Comparison of ENCODE assay signal across 10 mouse cellular contexts in the genomic region with DNA sequence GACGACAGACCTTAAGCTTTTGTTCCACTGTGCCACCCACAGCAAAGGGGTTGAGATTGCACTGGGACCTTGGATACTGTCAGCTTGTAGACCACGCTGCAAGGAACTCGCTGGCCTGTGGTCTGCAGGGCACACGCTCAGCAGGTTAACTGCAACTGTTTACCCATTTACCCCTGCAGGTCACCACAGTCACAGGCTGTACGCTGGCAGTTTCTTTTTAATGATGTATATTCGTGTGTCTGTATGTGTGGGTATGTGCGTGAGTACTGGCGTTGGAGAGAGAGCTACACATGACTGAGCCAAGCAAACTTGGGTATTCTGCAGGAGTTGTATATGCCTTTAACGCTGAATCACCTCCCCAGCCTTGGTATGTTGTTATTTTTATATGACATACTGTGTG. TPM values are rescaled to one million over a fixed set of nuclear protein-coding genes. Genes with fewer than 3 reads are reported as not detected.
A peak's percentile ranks its signal among the peaks of the same experiment; 100 is the strongest.
DNase-seq lines count a peak whose midpoint lies in the region; ATAC-seq lines count a peak whose summit lies in the region.
"Had no signal": no experiment of that assay in that cellular context is flagged by ENCODE, and none has a peak within 500 bp of the region (broad histone marks: within the 10 kb centered on the region; RNA-seq: fewer than 3 reads in every experiment).

No protein-coding gene starts in this region.

- no peak overlapping the region for H3K4me2 ChIP-seq in hindbrain, embryonic 14.5 days (replicated peaks)
- no peak overlapping the region; the same call in 1 of the 2 replicates for H3K4me2 ChIP-seq in liver, embryonic 16.5 days (ENCODE audit: low read depth, low read length)

- no peaks in the 10 kb centered on the region for H3K27me3 ChIP-seq in hindbrain, embryonic 10.5 days (ENCODE audit: insufficient read depth, poor library complexity, severe bottlenecking)
- no peaks in the 10 kb centered on the region for H3K27me3 ChIP-seq in hindbrain, embryonic 14.5 days (ENCODE audit: control insufficient read depth, insufficient read depth, low read length)
- H3K27me3 ChIP-seq in megakaryocyte, embryonic 14.5 days (replicated peaks), result no peaks in the 10 kb centered on the region
- no peaks in the 10 kb centered on the region for H3K27me3 ChIP-seq in liver, embryonic 16.5 days (ENCODE audit: control insufficient read depth, insufficient read depth, low read depth, low read length)

- peaks cover 89% of the 10 kb centered on the region for H3K4me1 ChIP-seq in hindbrain, embryonic 10.5 days (replicated peaks)
- H3K4me1 ChIP-seq in hindbrain, embryonic 14.5 days (replicated peaks; ENCODE audit: control insufficient read depth, insufficient read depth, low read length), result peaks cover 61% of the 10 kb centered on the region
- peaks cover 100% of the 10 kb centered on the region for H3K4me1 ChIP-seq in megakaryocyte, embryonic 14.5 days
- H3K4me1 ChIP-seq in liver, embryonic 16.5 days (ENCODE audit: control insufficient read depth, low read depth, low read length), result peaks cover 88% of the 10 kb centered on the region

- H3K36me3 ChIP-seq in hindbrain, embryonic 10.5 days, result peaks cover 31% of the 10 kb centered on the region
- H3K36me3 ChIP-seq in hindbrain, embryonic 14.5 days (replicated peaks; ENCODE audit: control insufficient read depth, insufficient read depth), result no peaks in the 10 kb centered on the region
- peaks cover 78% of the 10 kb centered on the region for H3K36me3 ChIP-seq in megakaryocyte, embryonic 14.5 days (replicated peaks; ENCODE audit: low read length)
- 0 out of 2 replicates have a peak, but pooled peaks cover 2% of the 10 kb centered on the region for H3K36me3 ChIP-seq in liver, embryonic 16.5 days (ENCODE audit: control insufficient read depth, insufficient read depth)

- ATAC-seq in hindbrain, embryonic 14.5 days (ENCODE audit: low FRiP score), result no peak
- no peak for ATAC-seq in megakaryocyte, adult 5-6 weeks (ENCODE audit: poor library complexity, severe bottlenecking)
- no peak for ATAC-seq in liver, embryonic 16.5 days (ENCODE audit: low read depth)

- no peaks in the 10 kb centered on the region for H3K9me3 ChIP-seq in hindbrain, embryonic 10.5 days
- H3K9me3 ChIP-seq in hindbrain, embryonic 14.5 days (ENCODE audit: control insufficient read depth, low read length), result no peaks in the 10 kb centered on the region
- no peaks in the 10 kb centered on the region for H3K9me3 ChIP-seq in megakaryocyte, embryonic 14.5 days
- H3K9me3 ChIP-seq in liver, embryonic 16.5 days (replicated peaks; ENCODE audit: control insufficient read depth, low read length), result no peaks in the 10 kb centered on the region

- 0 out of 2 replicates have a peak overlapping the region, but pooled peaks have one; percentile 12 for H3K27ac ChIP-seq in hindbrain, embryonic 10.5 days
- H3K27ac ChIP-seq in hindbrain, embryonic 14.5 days, result no peak overlapping the region
- peak overlapping the region; percentile 1; the same call in 1 of the 2 replicates for H3K27ac ChIP-seq in liver, embryonic 16.5 days (ENCODE audit: low read length)

- DNase-seq in cerebellum, adult 11 months, result peak; percentile 5
- DNase-seq in cerebellum, adult 11-12 months, result no peak
- DNase-seq in hindbrain, embryonic 10.5 days (ENCODE audit: low spot score), result no peak
- no peak for DNase-seq in hindbrain, embryonic 14.5 days (ENCODE audit: low spot score)
- no peak for DNase-seq in cerebellum, postnatal 4 days (ENCODE audit: low spot score in 2 of 2)
- DNase-seq: gastrocnemius, postnatal 14 days had no signal

- WGBS in hindbrain, embryonic 10.5 days, result 81% methylated on average over 9 of the region's 9 CpGs
- WGBS in hindbrain, embryonic 14.5 days, result 81% methylated on average over 9 of the region's 9 CpGs
- 37% methylated on average over 9 of the region's 9 CpGs for WGBS in liver, embryonic 16.5 days (ENCODE audit: insufficient replicate concordance)

- no peak overlapping the region for H3K4me3 ChIP-seq in hindbrain, embryonic 10.5 days
- H3K4me3 ChIP-seq in hindbrain, embryonic 14.5 days (replicated peaks; ENCODE audit: low read length), result no peak overlapping the region
- H3K4me3 ChIP-seq in megakaryocyte, embryonic 14.5 days (replicated peaks), result peak overlapping the region; percentile 89
- H3K4me3 ChIP-seq in liver, embryonic 16.5 days (ENCODE audit: low read depth, low read length), result no peak overlapping the region
- H3K4me3 ChIP-seq: myocyte had no signal

- no peak overlapping the region for H3K9ac ChIP-seq in hindbrain, embryonic 14.5 days
- H3K9ac ChIP-seq in liver, embryonic 16.5 days (ENCODE audit: low read depth, low read length), result no peak overlapping the region

RNA-seq across cellular contexts. Expression of a gene that starts 13.4 kb away (rescaled TPM):
- 57.5 and 71.8 TPM in 2 replicates for polyA plus RNA-seq in hindbrain, embryonic 10.5 days (2016; fragmentation: Nextera tagmentation; extraction: Ambion mirVana)
- 59.5 and 61.7 TPM in 2 replicates for polyA plus RNA-seq in hindbrain, embryonic 14.5 days (2014; fragmentation: Nextera tagmentation; extraction: Ambion mirVana)
- 437 and 1,468 TPM in 2 replicates for polyA plus RNA-seq in megakaryocyte, embryonic 14.5 days (2012; ENCODE audit: insufficient read depth, low replicate concordance)
- 28.9 and 29.2 TPM in 2 replicates for total RNA-seq in megakaryocyte, adult 5-6 weeks (2015)
- total RNA-seq in megakaryocyte, adult 5-6 weeks (2017), result 29.1 and 29.9 TPM in 2 replicates
- polyA plus RNA-seq in liver, embryonic 16.5 days (2015; fragmentation: Nextera tagmentation; extraction: Ambion mirVana), result 14.3 and 16.3 TPM in 2 replicates

RNA-seq across cellular contexts. Expression of a gene that starts 45.2 kb away (rescaled TPM):
- polyA plus RNA-seq in hindbrain, embryonic 10.5 days (2016; fragmentation: Nextera tagmentation; extraction: Ambion mirVana), result 12.2 and 12.5 TPM in 2 replicates
- polyA plus RNA-seq in hindbrain, embryonic 14.5 days (2014; fragmentation: Nextera tagmentation; extraction: Ambion mirVana), result 22.4 and 27.9 TPM in 2 replicates
- polyA plus RNA-seq in megakaryocyte, embryonic 14.5 days (2012; ENCODE audit: insufficient read depth, low replicate concordance), result 5.4 and 11.0 TPM in 2 replicates
- total RNA-seq in megakaryocyte, adult 5-6 weeks (2015), result 6.0 and 6.6 TPM in 2 replicates
- total RNA-seq in megakaryocyte, adult 5-6 weeks (2017), result 12.1 and 13.0 TPM in 2 replicates
- polyA plus RNA-seq in liver, embryonic 16.5 days (2015; fragmentation: Nextera tagmentation; extraction: Ambion mirVana), result 12.4 and 16.3 TPM in 2 replicates
